28 mouse cellular contexts compared by ENCODE assay signal in genomic region chr4:123211453-123211852, GRCm38 (mm10). TPM values are rescaled to one million over a fixed set of nuclear protein-coding genes. Genes with fewer than 3 reads are reported as not detected.
"Had no signal": no experiment of that assay in that cellular context is flagged by ENCODE, and none has a peak within 500 bp of the region (broad histone marks: within the 10 kb centered on the region; RNA-seq: fewer than 3 reads in every experiment).

No protein-coding gene starts in this region.

- ATAC-seq: intestine, embryonic 16.5 days; liver, embryonic 12.5 days had no signal

- H3K27me3 ChIP-seq: hindbrain, embryonic 15.5 days had no signal

- H3K4me1 ChIP-seq: heart, embryonic 13.5 days; heart, embryonic 15.5 days; liver, embryonic 12.5 days had no signal

- H3K36me3 ChIP-seq: heart, embryonic 13.5 days; heart, embryonic 15.5 days; hindbrain, embryonic 13.5 days; hindbrain, embryonic 15.5 days; limb, embryonic 13.5 days; limb, embryonic 15.5 days; liver, embryonic 12.5 days had no signal

- H3K27ac ChIP-seq: heart, adult 2 months; heart, embryonic 13.5 days; heart, embryonic 15.5 days; hindbrain, embryonic 13.5 days; hindbrain, embryonic 15.5 days; hindbrain, postnatal 0 days; limb, embryonic 13.5 days; limb, embryonic 15.5 days; liver, embryonic 12.5 days; liver, embryonic 14.5 days had no signal

- H3K9me3 ChIP-seq: heart, embryonic 13.5 days; heart, embryonic 15.5 days; hindbrain, embryonic 13.5 days; hindbrain, embryonic 15.5 days; limb, embryonic 13.5 days; limb, embryonic 15.5 days; liver, embryonic 12.5 days had no signal

- DNase-seq: forebrain, postnatal 0 days; gastrocnemius, postnatal 14 days; gastrocnemius, postnatal 36 days; heart, adult 11 months; heart, adult 2 months; heart, postnatal 14 days; heart, postnatal 36 days; kidney, adult 18-20 months; kidney, postnatal 36 days; layer of hippocampus, adult 9-11 months; layer of hippocampus, postnatal 36 days; left cerebral cortex, postnatal 4 days had no signal

- H3K4me2 ChIP-seq: heart, embryonic 11.5 days; heart, embryonic 13.5 days; heart, embryonic 15.5 days; hindbrain, embryonic 13.5 days; hindbrain, embryonic 15.5 days; limb, embryonic 13.5 days; limb, embryonic 15.5 days; liver, embryonic 12.5 days had no signal

- H3K9ac ChIP-seq: forebrain, postnatal 0 days; heart, embryonic 13.5 days; heart, embryonic 15.5 days; hindbrain, embryonic 13.5 days; hindbrain, embryonic 15.5 days; limb, embryonic 13.5 days; limb, embryonic 15.5 days; liver, embryonic 12.5 days; liver, embryonic 14.5 days had no signal

- H3K4me3 ChIP-seq: heart, adult 2 months; heart, embryonic 13.5 days; heart, embryonic 15.5 days; hindbrain, embryonic 13.5 days; hindbrain, embryonic 15.5 days; limb, embryonic 13.5 days; limb, embryonic 15.5 days; liver, embryonic 12.5 days had no signal

RNA-seq across cellular contexts. Expression of gene Nt5c1a, which starts 10.1 kb away (rescaled TPM):
- polyA plus RNA-seq: hindbrain, embryonic 11.5 days; hindbrain, embryonic 13.5 days; intestine, embryonic 14.5 days; intestine, embryonic 16.5 days; limb, embryonic 11.5 days; limb, embryonic 13.5 days; limb, embryonic 15.5 days; liver, adult 2 months; liver, embryonic 12.5 days; liver, embryonic 14.5 days; liver, embryonic 16.5 days had no signal

RNA-seq across cellular contexts. Expression of gene Hpcal4, which starts 28.4 kb away (rescaled TPM):
- polyA plus RNA-seq: liver, adult 2 months; liver, embryonic 14.5 days; liver, embryonic 16.5 days had no signal
